Mouse (Mus musculus): ENCODE data around the gene Rtn1. TPM values are rescaled to one million over a fixed set of nuclear protein-coding genes. Genes with fewer than 3 reads are reported as not detected.
A peak's percentile ranks its signal among the peaks of the same experiment; 100 is the strongest.

The Rtn1 gene
- polyA plus RNA-seq, 1 experiment: 941 TPM

GRCm38 (mm10) chr12:72393046-72393805, 15.6 kb downstream of the Rtn1 start:
- DNase-seq: no peak
- TF ChIP-seq POLR2A (IDR thresholded peaks at IDR 0.05; ENCODE audit: borderline replicate concordance, insufficient read depth, low read length) (no peak), CTCF (IDR thresholded peaks at IDR 0.05; ENCODE audit: borderline replicate concordance, insufficient read depth, low read depth, low read length) (no peak)
- no peak overlapping the region for H3K4me3 ChIP-seq (replicated peaks; ENCODE audit: insufficient read depth, low read depth, low read length)
- peaks cover 9% of the 10 kb centered on the region for H3K4me1 ChIP-seq (ENCODE audit: control insufficient read depth, insufficient read depth, low read length)
- no peaks in the 10 kb centered on the region for H3K27me3 ChIP-seq (ENCODE audit: control insufficient read depth, insufficient read depth, low read length)
- WGBS: 78% methylated on average over 13 of the region's 13 CpGs
- H3K27ac ChIP-seq (ENCODE audit: insufficient read depth, low read length): no peak overlapping the region

GRCm38 (mm10) chr12:72390346-72390745, 18.5 kb downstream of the Rtn1 start:
- WGBS: 77% methylated on average over 2 of the region's 2 CpGs
- no peak overlapping the region for H3K4me3 ChIP-seq (replicated peaks; ENCODE audit: insufficient read depth, low read depth, low read length)
- peaks cover 9% of the 10 kb centered on the region for H3K4me1 ChIP-seq (ENCODE audit: control insufficient read depth, insufficient read depth, low read length)
- H3K27ac ChIP-seq (ENCODE audit: insufficient read depth, low read length): no peak overlapping the region
- no peak for TF ChIP-seq POLR2A (IDR thresholded peaks at IDR 0.05; ENCODE audit: borderline replicate concordance, insufficient read depth, low read length)
- TF ChIP-seq CTCF (IDR thresholded peaks at IDR 0.05; ENCODE audit: borderline replicate concordance, insufficient read depth, low read depth, low read length): no peak
- H3K27me3 ChIP-seq (ENCODE audit: control insufficient read depth, insufficient read depth, low read length): no peaks in the 10 kb centered on the region
- no peak for DNase-seq

GRCm38 (mm10) chr12:72389377-72390103, 19.3 kb downstream of the Rtn1 start:
- Histone ChIP-seq H3K27ac (ENCODE audit: insufficient read depth, low read length) (peak overlapping the region; percentile 33), H3K27me3 (ENCODE audit: control insufficient read depth, insufficient read depth, low read length) (no peaks in the 10 kb centered on the region), H3K4me3 (replicated peaks; ENCODE audit: insufficient read depth, low read depth, low read length) (no peak overlapping the region), H3K4me1 (ENCODE audit: control insufficient read depth, insufficient read depth, low read length) (peaks cover 9% of the 10 kb centered on the region)
- 12% methylated on average over 14 of the region's 14 CpGs for WGBS
- DNase-seq: peak; percentile 70 to 75
- TF ChIP-seq POLR2A (IDR thresholded peaks at IDR 0.05; ENCODE audit: borderline replicate concordance, insufficient read depth, low read length) (no peak), CTCF (IDR thresholded peaks at IDR 0.05; ENCODE audit: borderline replicate concordance, insufficient read depth, low read depth, low read length) (no peak)

GRCm38 (mm10) chr12:72388835-72389234, 20.0 kb downstream of the Rtn1 start:
- TF ChIP-seq POLR2A (IDR thresholded peaks at IDR 0.05; ENCODE audit: borderline replicate concordance, insufficient read depth, low read length) (no peak), CTCF (IDR thresholded peaks at IDR 0.05; ENCODE audit: borderline replicate concordance, insufficient read depth, low read depth, low read length) (no peak)

GRCm38 (mm10) chr12:72388135-72388534, 20.7 kb downstream of the Rtn1 start:
- WGBS: 96% methylated on average over 6 of the region's 6 CpGs
- peaks cover 9% of the 10 kb centered on the region for H3K4me1 ChIP-seq (ENCODE audit: control insufficient read depth, insufficient read depth, low read length)
- no peak overlapping the region for H3K27ac ChIP-seq (ENCODE audit: insufficient read depth, low read length)
- TF ChIP-seq CTCF (IDR thresholded peaks at IDR 0.05; ENCODE audit: borderline replicate concordance, insufficient read depth, low read depth, low read length) (no peak), POLR2A (IDR thresholded peaks at IDR 0.05; ENCODE audit: borderline replicate concordance, insufficient read depth, low read length) (no peak)
- H3K27me3 ChIP-seq (ENCODE audit: control insufficient read depth, insufficient read depth, low read length): no peaks in the 10 kb centered on the region
- H3K4me3 ChIP-seq (replicated peaks; ENCODE audit: insufficient read depth, low read depth, low read length): no peak overlapping the region
- DNase-seq: no peak

More at GRCm38 (mm10) chr12:72388835-72389234, 20.0 kb downstream of the Rtn1 start:
- no peak for DNase-seq
- H3K4me1 ChIP-seq (ENCODE audit: control insufficient read depth, insufficient read depth, low read length): peaks cover 9% of the 10 kb centered on the region
- WGBS: 98% methylated on average over 5 of the region's 5 CpGs
- H3K27ac ChIP-seq (ENCODE audit: insufficient read depth, low read length): no peak overlapping the region
- H3K4me3 ChIP-seq (replicated peaks; ENCODE audit: insufficient read depth, low read depth, low read length): no peak overlapping the region
- no peaks in the 10 kb centered on the region for H3K27me3 ChIP-seq (ENCODE audit: control insufficient read depth, insufficient read depth, low read length)

- Histone ChIP-seq H3K4me3 (replicated peaks; ENCODE audit: insufficient read depth, low read depth, low read length) (no peak overlapping the region), H3K27me3 (ENCODE audit: control insufficient read depth, insufficient read depth, low read length) (no peaks in the 10 kb centered on the region), H3K27ac (ENCODE audit: insufficient read depth, low read length) (no peak overlapping the region), H3K4me1 (ENCODE audit: control insufficient read depth, insufficient read depth, low read length) (peaks cover 14% of the 10 kb centered on the region)
- peak in 1 of 2 experiments; percentile 8 for DNase-seq
- 80% methylated on average over 5 of the region's 5 CpGs for WGBS
- no peak for TF ChIP-seq POLR2A (IDR thresholded peaks at IDR 0.05; ENCODE audit: borderline replicate concordance, insufficient read depth, low read length)
- no peak for TF ChIP-seq CTCF (IDR thresholded peaks at IDR 0.05; ENCODE audit: borderline replicate concordance, insufficient read depth, low read depth, low read length)
Measured at GRCm38 (mm10) chr12:72376309-72376708, 32.5 kb downstream of the Rtn1 start.

- H3K4me3 ChIP-seq (replicated peaks; ENCODE audit: insufficient read depth, low read depth, low read length): no peak overlapping the region
- no peak for TF ChIP-seq POLR2A (IDR thresholded peaks at IDR 0.05; ENCODE audit: borderline replicate concordance, insufficient read depth, low read length)
- no peak for TF ChIP-seq CTCF (IDR thresholded peaks at IDR 0.05; ENCODE audit: borderline replicate concordance, insufficient read depth, low read depth, low read length)
- H3K4me1 ChIP-seq (ENCODE audit: control insufficient read depth, insufficient read depth, low read length): peaks cover 24% of the 10 kb centered on the region
- H3K27ac ChIP-seq (ENCODE audit: insufficient read depth, low read length): peak overlapping the region; percentile 9; the same call in 1 of the 2 replicates
- DNase-seq: peak; percentile 59 to 61
- WGBS: 9% methylated on average over 11 of the region's 11 CpGs
- no peaks in the 10 kb centered on the region for H3K27me3 ChIP-seq (ENCODE audit: control insufficient read depth, insufficient read depth, low read length)
Measured at GRCm38 (mm10) chr12:72374823-72375225, 34.0 kb downstream of the Rtn1 start.

All from cerebellum, adult 2 months (tissue).